Mouse (Mus musculus) retina, postnatal 7 days (tissue): ENCODE data around the gene Amn.

Experiments
- DNase-seq: peaks from one replicate; pipeline ENCODE4 v3.0.0-alpha.2; 2012; ENCODE audit warnings: low read depth, low spot score

Amn gene

GRCm38 (mm10) chr12:111267673-111268325 lies 3.1 kb upstream of the Amn start:
- no peak for DNase-seq

GRCm38 (mm10) chr12:111271406-111271805 lies 511 bp downstream of the Amn start:
- no peak for DNase-seq

GRCm38 (mm10) chr12:111271966-111272365 lies 1.1 kb downstream of the Amn start:
- no peak for DNase-seq

- peak; percentile 65 for DNase-seq
Observed at GRCm38 (mm10) chr12:111272420-111272819, 1.5 kb downstream of the Amn start.

- DNase-seq, result no peak
Observed at GRCm38 (mm10) chr12:111274006-111274405, 3.1 kb downstream of the Amn start.

GRCm38 (mm10) chr12:111274447-111275149 lies 3.7 kb downstream of the Amn start:
- no peak for DNase-seq

- no peak for DNase-seq
Observed at GRCm38 (mm10) chr12:111275150-111275841, 4.4 kb downstream of the Amn start.

GRCm38 (mm10) chr12:111276371-111276770 lies 5.5 kb downstream of the Amn start:
- no peak for DNase-seq

GRCm38 (mm10) chr12:111283573-111283972 lies 12.7 kb downstream of the Amn start:
- DNase-seq, result no peak

GRCm38 (mm10) chr12:111284532-111284931 lies 13.6 kb downstream of the Amn start:
- DNase-seq, result no peak

GRCm38 (mm10) chr12:111293025-111293424 lies 22.1 kb downstream of the Amn start:
- no peak for DNase-seq

- no peak for DNase-seq
Observed at GRCm38 (mm10) chr12:111301322-111302017, 30.6 kb downstream of the Amn start.

GRCm38 (mm10) chr12:111302018-111302345 lies 31.1 kb downstream of the Amn start:
- no peak for DNase-seq

GRCm38 (mm10) chr12:111303702-111304337 lies 32.9 kb downstream of the Amn start:
- DNase-seq, result no peak

GRCm38 (mm10) chr12:111306821-111307220 lies 35.9 kb downstream of the Amn start:
- no peak for DNase-seq

- DNase-seq, result no peak
Observed at GRCm38 (mm10) chr12:111309256-111309655, 38.4 kb downstream of the Amn start.

- DNase-seq, result no peak
Observed at GRCm38 (mm10) chr12:111309931-111310330, 39.0 kb downstream of the Amn start.

- no peak for DNase-seq
Observed at GRCm38 (mm10) chr12:111311775-111312174, 40.9 kb downstream of the Amn start.

GRCm38 (mm10) chr12:111314273-111314672 lies 43.4 kb downstream of the Amn start:
- DNase-seq, result no peak

- DNase-seq, result no peak
Observed at GRCm38 (mm10) chr12:111317694-111318093, 46.8 kb downstream of the Amn start.

GRCm38 (mm10) chr12:111320549-111320948 lies 49.7 kb downstream of the Amn start:
- no peak for DNase-seq

- no peak for DNase-seq
Observed at GRCm38 (mm10) chr12:111321832-111322231, 50.9 kb downstream of the Amn start.
